Mouse (Mus musculus) left cerebral cortex, postnatal 4 days (tissue): ENCODE data around the gene Phf23. TPM values are rescaled to one million over a fixed set of nuclear protein-coding genes. Genes with fewer than 3 reads are reported as not detected.
A peak's percentile ranks its signal among the peaks of the same experiment; 100 is the strongest.
"Not testable (repeated sequence)": the region's sequence is repeated elsewhere in the genome, so short reads cannot be mapped to it uniquely, and the experiment has no call there.

Experiments used
- DNase-seq: peaks from one replicate; pipeline ENCODE4 v3.0.0-alpha.2; 2022
- intact Hi-C: fragments of 180-260 bp; cut with DNase I; formaldehyde crosslinking; loops from one replicate; pipeline ENCODE4 v1.15.1; 2025
- total RNA-seq, 2 experiments: library from RNA; stranded (reverse); gene quantifications; 2 replicates each; pipeline ENCODE4 v1.2.3; 2021

Phf23 gene
- 10 to 100 TPM; 46.2 to 48.7 TPM for total RNA-seq

- intact Hi-C loops: no loop called here
- DNase-seq: peak; percentile 98
Observed at GRCm38 (mm10) chr11:69995391-69995960, at the start of gene Phf23. Gene Phf23 (plus strand): TSS chr11:69995777.

DNA sequence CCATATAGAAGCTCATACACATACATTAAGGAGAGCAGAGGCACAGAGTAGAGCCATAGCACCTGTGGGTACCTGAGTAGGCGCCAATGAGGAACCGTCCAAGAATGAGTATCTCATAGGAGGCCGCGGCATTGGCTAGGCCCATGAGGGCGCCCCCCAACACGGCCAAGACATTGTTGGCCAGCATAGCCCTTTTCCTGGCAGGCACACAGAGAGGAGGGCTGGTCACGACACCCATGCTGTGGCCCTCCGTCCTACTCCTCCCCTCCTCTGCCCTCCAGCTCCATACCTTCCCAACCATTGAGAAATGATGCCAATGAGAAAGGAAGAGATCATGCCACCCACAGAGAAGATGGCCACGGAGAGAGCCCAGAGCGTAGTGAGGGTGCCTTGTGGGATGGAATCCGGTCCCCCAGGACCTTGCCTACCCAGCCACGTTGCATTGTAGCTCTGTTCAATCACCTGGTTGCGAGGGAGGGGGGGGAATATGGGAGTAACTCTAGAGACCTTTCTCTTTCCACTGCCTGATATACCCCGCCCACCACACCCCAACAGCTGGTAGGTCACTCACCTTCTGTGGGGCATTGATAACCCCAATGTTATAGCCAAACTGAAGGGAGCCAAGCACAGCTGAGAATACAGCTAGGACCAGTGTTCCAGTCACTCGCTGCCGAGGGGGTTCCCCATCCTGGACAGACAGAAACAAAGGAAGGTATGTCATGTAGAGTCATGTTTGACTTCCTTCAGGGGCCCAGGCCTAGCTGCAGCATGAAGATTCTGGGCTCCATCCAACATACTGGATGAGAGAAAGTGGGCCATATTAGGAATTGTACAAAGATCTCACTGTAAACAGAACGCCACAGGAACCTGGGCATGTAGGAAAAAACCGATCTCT, 49.3 kb upstream of the Phf23 start:
- no peak for DNase-seq
- intact Hi-C loops: no loop called here

- intact Hi-C loops: no loop called here
- DNase-seq: peak; percentile 54
Observed at GRCm38 (mm10) chr11:69947337-69948065, 48.1 kb upstream of the Phf23 start.

- intact Hi-C loops: no loop called here
- DNase-seq: peak; percentile 97
Observed at GRCm38 (mm10) chr11:69948066-69948762, 47.4 kb upstream of the Phf23 start, which contains the start of gene Slc2a4. Gene Slc2a4 (minus strand): TSS chr11:69948188.

DNA sequence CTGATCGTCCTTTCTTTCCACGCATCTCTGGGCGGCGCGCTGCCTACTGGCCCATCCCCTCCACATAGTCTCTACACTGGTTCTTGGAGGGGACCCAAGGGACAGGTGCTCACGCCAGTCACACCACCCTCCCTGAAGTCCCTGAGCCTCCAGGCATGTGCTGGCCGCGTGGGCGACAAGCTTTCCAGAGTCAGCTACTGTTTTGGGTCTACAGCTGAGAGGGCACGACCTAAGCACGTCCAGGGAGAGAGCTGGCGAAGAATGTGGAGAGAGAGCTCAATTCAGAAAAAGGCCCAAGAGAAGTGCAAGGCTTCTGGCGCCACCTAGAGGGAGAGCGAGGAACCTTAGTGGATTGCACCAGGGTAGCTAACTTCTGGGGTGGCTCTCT, 46.8 kb upstream of the Phf23 start:
- peak; percentile 88 for DNase-seq
- intact Hi-C loops: no loop called here

DNA sequence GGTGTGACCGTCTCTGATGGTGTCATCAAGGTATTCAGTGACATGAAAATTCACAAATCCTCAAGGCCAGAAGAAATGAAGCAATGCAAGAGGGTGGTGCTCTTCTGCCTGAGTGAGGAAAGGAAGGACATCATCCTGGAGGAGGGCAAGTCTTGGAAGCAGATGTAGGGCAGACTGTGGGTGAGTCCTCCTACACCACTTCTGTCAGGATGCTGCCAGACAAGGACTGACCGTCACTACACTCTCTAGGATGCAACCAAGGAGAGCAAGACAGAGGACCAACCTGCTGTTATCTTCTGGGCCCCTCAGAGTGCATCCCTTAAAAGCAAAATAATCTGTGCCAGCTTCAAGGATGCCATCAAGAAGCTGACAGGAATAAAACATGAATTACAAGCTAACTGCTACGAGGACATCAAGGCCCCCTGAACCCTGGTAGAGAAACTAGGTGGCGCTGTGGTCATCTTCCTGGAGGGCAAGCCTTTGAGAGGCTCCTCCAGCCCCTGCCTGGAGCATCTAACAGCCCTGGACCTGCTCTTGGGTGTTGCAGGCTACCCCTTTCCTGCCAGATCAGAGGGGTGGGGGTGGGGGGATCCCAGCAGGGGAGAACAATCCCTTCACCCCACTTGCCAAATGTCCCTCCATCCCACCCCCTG, 44.6 kb upstream of the Phf23 start:
- intact Hi-C loops: no loop called here
- no peak for DNase-seq

DNA sequence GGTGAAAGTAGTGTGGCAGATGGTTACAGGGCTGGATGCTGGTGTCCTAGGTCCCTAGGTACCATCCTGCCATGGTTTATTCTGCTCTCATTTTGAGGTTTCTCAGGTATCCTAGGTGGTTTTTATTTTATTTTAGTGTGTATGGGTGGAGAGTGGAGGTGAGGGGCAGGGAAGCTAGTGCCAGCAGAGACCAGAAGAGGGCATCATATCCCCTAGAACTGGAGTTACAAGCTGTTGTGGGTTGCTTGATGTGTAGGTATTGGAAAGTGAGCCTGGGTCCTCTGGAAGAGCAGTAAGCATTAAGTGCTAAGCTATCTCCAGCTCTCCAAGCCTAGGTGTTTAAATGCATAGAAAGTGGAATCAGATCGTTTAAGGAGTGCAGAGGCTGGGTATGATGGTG, 43.3 kb upstream of the Phf23 start:
- intact Hi-C loops: no loop called here
- no peak for DNase-seq

- intact Hi-C loops: no loop called here
- DNase-seq: no peak
Observed at GRCm38 (mm10) chr11:69953267-69953915, 42.2 kb upstream of the Phf23 start.

DNA sequence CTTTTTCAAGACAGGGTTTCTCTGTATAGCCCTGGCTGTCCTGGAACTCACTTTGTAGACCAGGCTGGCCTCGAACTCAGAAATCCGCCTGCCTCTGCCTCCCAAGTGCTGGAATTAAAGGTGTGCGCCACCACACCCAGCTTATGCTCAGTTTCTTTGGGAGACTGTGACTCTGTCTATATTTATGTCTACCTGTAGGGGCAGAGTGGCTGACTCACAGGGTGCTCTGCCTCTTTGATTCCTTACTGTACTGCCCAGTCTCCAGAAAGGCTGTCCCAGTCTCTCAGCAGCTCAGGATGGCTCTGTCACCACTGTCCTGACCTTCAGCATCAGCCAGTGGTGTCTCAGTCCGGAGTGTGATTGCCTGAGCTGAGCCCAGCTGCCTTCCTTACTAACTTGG, 40.0 kb upstream of the Phf23 start:
- intact Hi-C loops, DNase-seq: not testable (repeated sequence)

- intact Hi-C loops: no loop called here
- DNase-seq: no peak
Observed at GRCm38 (mm10) chr11:69956218-69956617, 39.4 kb upstream of the Phf23 start.

GRCm38 (mm10) chr11:69960616-69961015, 35.0 kb upstream of the Phf23 start:
- intact Hi-C loops: no loop called here
- DNase-seq: peak; percentile 33

DNA sequence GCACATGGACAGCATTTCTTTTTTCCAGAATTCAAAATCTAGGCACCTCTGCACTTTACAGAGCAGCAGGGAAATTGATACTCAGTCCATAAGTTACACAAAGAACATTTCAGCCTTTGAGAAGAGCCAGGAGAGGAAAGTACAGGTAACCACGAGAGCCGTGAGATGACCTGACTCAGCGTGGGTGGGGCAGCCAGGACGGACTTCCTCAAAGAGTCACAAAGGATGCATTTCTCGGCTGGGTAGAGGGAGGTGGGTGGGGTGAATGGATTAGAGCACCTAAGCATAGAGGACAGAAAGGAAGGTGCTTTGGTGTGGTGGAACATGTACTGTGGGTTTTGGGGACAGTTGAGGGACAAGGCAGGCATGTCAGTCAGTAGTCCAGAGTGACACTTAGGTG, 33.7 kb upstream of the Phf23 start:
- intact Hi-C loops: no loop called here
- DNase-seq: no peak

- no peak for DNase-seq
- intact Hi-C loops: no loop called here
Observed at GRCm38 (mm10) chr11:69964650-69965270, 30.8 kb upstream of the Phf23 start, which contains the start of gene Cldn7. Gene Cldn7 (plus strand): TSS chr11:69964779.

DNA sequence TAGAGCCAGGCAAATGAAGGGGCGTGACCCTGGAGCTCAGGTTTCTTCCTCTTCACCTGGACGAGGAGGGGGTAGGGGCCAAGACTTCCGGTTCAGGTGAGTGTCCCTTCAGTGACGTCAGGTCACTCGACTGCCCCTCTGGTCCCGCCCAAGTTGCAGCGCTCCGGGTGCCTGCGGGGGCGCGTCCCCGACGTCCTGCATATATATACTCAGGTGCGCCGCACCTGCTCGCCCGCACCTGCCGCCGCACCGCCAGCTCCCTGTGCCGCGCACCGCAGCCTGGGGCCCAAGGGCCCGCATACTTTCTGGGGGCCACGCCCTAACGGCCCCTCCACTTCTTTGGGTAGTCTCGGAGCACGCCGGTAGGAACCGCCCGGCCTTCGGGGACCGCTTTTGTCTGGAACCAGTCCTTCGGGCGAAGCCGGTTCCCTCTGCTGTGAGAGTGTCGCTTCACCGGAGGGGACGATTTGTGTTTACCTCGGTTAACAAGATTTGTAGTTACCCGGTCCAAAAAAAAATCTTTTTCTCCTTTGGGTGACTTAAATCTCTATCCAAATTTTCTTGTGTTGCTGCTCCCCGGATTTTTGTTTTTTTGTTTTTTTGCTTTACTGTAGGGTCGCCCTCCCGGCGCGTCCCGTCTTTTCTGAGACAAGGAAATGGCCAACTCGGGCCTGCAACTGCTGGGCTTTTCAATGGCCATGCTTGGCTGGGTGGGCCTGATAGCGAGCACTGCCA, 30.1 kb upstream of the Phf23 start:
- no peak for DNase-seq
- intact Hi-C loops: no loop called here

DNA sequence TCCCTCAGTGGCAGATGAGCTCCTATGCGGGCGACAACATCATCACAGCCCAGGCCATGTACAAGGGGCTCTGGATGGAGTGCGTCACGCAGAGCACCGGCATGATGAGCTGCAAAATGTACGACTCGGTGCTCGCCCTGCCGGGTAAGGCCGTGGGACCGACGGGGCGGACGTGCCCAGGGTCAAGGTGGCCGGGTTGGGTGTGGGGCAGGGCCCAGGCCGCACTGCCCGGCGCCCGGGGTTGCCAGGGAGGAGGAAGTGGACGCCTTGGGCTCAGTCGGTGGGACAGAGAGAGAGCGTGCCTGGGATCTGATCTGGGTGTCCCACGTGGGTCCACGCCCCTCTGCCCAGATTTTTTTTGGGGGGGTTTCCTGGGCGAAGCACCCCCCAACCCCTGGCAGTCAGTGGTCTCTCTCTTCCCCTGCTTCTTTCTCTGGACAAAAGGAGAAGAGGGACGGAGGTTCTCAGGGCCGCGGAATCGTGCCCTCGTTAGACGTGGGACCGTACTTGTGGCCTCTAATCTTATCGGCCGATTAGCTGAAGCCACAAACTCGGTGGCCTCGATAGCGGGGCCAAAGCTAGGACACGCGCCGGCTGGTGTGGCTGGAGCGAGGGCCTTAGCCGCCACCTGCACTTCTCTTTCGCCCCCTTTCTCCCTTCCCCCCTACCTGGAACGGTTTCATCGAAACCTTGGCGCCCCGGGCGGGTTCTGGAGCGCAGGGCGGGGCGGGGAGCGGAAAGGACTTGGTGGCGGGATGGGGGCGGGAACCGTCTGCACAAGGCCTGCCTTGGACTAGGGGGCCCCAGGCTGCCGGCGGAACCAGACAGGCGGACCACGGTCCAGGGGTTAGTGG, 29.3 kb upstream of the Phf23 start:
- intact Hi-C loops: no loop called here
- no peak for DNase-seq

- no peak for DNase-seq
- intact Hi-C loops: no loop called here
Observed at GRCm38 (mm10) chr11:69966860-69967517, 28.6 kb upstream of the Phf23 start.

GRCm38 (mm10) chr11:69968793-69969192, 26.8 kb upstream of the Phf23 start:
- intact Hi-C loops: no loop called here
- DNase-seq: no peak
